Mouse (Mus musculus): ENCODE measurements around the gene Hacd3. TPM values are rescaled to one million over a fixed set of nuclear protein-coding genes. Genes with fewer than 3 reads are reported as not detected.
"Not testable (repeated sequence)": the region's sequence is repeated elsewhere in the genome, so short reads cannot be mapped to it uniquely, and the experiment has no call there.

The Hacd3 gene
- total RNA-seq, 2 experiments from 2014 or later = 158 to 170 TPM

- no peak for DNase-seq (ENCODE audit: extremely low spot score in 1 of 2, low spot score in 2 of 2)
- intact Hi-C loops (cut with DNase I) = no loop called here
Measured at GRCm38 (mm10) chr9:65018588-65019121, 2.8 kb downstream of the Hacd3 start.

- DNase-seq (ENCODE audit: extremely low spot score in 1 of 2, low spot score in 2 of 2) = no peak
- intact Hi-C loops (cut with DNase I) = no loop called here
Measured at GRCm38 (mm10) chr9:65017896-65018295, 3.6 kb downstream of the Hacd3 start.

- DNase-seq (ENCODE audit: extremely low spot score in 1 of 2, low spot score in 2 of 2) = no peak
- intact Hi-C loops (cut with DNase I) = no loop called here
Measured at GRCm38 (mm10) chr9:65016978-65017827, 4.3 kb downstream of the Hacd3 start.

GRCm38 (mm10) chr9:65016241-65016977 lies 5.1 kb downstream of the Hacd3 start:
- intact Hi-C loops (cut with DNase I) = no loop called here
- DNase-seq (ENCODE audit: extremely low spot score in 1 of 2, low spot score in 2 of 2) = no peak

GRCm38 (mm10) chr9:65015461-65016222 lies 5.9 kb downstream of the Hacd3 start:
- DNase-seq (ENCODE audit: extremely low spot score in 1 of 2, low spot score in 2 of 2) = no peak
- intact Hi-C loops (cut with DNase I) = no loop called here

GRCm38 (mm10) chr9:65011304-65011703 lies 10.2 kb downstream of the Hacd3 start:
- DNase-seq (ENCODE audit: extremely low spot score in 1 of 2, low spot score in 2 of 2) = peak in 1 of 2 experiments; percentile 52
- intact Hi-C loops (cut with DNase I) = no loop called here

- intact Hi-C loops (cut with DNase I) = no loop called here
- DNase-seq (ENCODE audit: extremely low spot score in 1 of 2, low spot score in 2 of 2) = no peak
Measured at GRCm38 (mm10) chr9:65010632-65011031, 10.9 kb downstream of the Hacd3 start.

GRCm38 (mm10) chr9:65005737-65006136 lies 15.8 kb downstream of the Hacd3 start:
- intact Hi-C loops (cut with DNase I) = no loop called here
- no peak for DNase-seq (ENCODE audit: extremely low spot score in 1 of 2, low spot score in 2 of 2)

- intact Hi-C loops (cut with DNase I) = no loop called here
- no peak for DNase-seq (ENCODE audit: extremely low spot score in 1 of 2, low spot score in 2 of 2)
Measured at GRCm38 (mm10) chr9:65001481-65001880, 20.0 kb downstream of the Hacd3 start.

- DNase-seq (ENCODE audit: extremely low spot score in 1 of 2, low spot score in 2 of 2); intact Hi-C loops (cut with DNase I): not testable (repeated sequence)
Measured at GRCm38 (mm10) chr9:64995464-64995863, 26.0 kb downstream of the Hacd3 start.

- DNase-seq (ENCODE audit: extremely low spot score in 1 of 2, low spot score in 2 of 2) = peak in 1 of 2 experiments; percentile 13
- intact Hi-C loops (cut with DNase I) = no loop called here
Measured at GRCm38 (mm10) chr9:64990291-64990690, 31.2 kb downstream of the Hacd3 start.

- no peak for DNase-seq (ENCODE audit: extremely low spot score in 1 of 2, low spot score in 2 of 2)
- intact Hi-C loops (cut with DNase I) = no loop called here
Measured at GRCm38 (mm10) chr9:64988443-64988842, 33.0 kb downstream of the Hacd3 start.

GRCm38 (mm10) chr9:64987651-64988050 lies 33.8 kb downstream of the Hacd3 start:
- intact Hi-C loops (cut with DNase I) = no loop called here
- no peak for DNase-seq (ENCODE audit: extremely low spot score in 1 of 2, low spot score in 2 of 2)

- no peak for DNase-seq (ENCODE audit: extremely low spot score in 1 of 2, low spot score in 2 of 2)
- intact Hi-C loops (cut with DNase I) = no loop called here
Measured at GRCm38 (mm10) chr9:64985807-64986206, 35.7 kb downstream of the Hacd3 start.

- DNase-seq (ENCODE audit: extremely low spot score in 1 of 2, low spot score in 2 of 2) = no peak
- intact Hi-C loops (cut with DNase I) = no loop called here
Measured at GRCm38 (mm10) chr9:64985037-64985794, 36.3 kb downstream of the Hacd3 start.

- no peak for DNase-seq (ENCODE audit: extremely low spot score in 1 of 2, low spot score in 2 of 2)
- intact Hi-C loops (cut with DNase I) = no loop called here
Measured at GRCm38 (mm10) chr9:64981904-64982303, 39.6 kb downstream of the Hacd3 start.

- intact Hi-C loops (cut with DNase I) = no loop called here
- no peak for DNase-seq (ENCODE audit: extremely low spot score in 1 of 2, low spot score in 2 of 2)
Measured at GRCm38 (mm10) chr9:64980548-64980947, 40.9 kb downstream of the Hacd3 start.

- no peak for DNase-seq (ENCODE audit: extremely low spot score in 1 of 2, low spot score in 2 of 2)
- intact Hi-C loops (cut with DNase I) = loop anchor here (2.0 to 5.0 kb wide), 3 partner anchors 54 to 680 kb away; partner anchors contain the start of genes Dis3l and Tipin
Measured at GRCm38 (mm10) chr9:64960978-64961320, 60.5 kb downstream of the Hacd3 start.
